Mouse (Mus musculus): ENCODE results near the gene Parg. TPM values are rescaled to one million over a fixed set of nuclear protein-coding genes. Genes with fewer than 3 reads are reported as not detected.
A peak's percentile ranks its signal among the peaks of the same experiment; 100 is the strongest.

Gene Parg
- total RNA-seq, 2 experiments from 2014 or later: 48.1 to 102 TPM

GRCm38 (mm10) chr14:32311381-32312035 is 109.8 kb downstream of the Parg start:
- no peak for ATAC-seq (replicated peaks; ENCODE audit: poor library complexity)

DNA sequence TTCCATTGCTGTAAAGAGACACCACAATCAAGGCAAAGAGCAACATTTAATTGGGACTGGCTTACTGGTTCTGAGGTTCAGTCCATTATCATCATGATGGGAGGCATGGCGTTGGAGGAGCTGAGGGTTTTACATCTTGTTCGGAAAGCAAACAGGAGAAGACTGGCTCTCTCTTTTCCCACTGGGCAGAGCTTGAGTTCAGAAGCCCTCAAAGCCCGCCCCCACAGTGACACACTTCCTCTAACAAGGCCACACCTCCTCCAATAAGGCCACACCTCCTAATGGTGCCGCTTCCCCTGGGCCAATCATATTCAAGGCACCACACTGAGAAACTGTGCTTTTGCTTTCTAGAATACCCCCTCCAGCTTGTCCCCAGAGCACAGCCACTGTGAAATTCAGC is 116.1 kb downstream of the Parg start:
- no peak for ATAC-seq (replicated peaks; ENCODE audit: poor library complexity)

- ATAC-seq (replicated peaks; ENCODE audit: poor library complexity): peak; percentile 99
Measured at GRCm38 (mm10) chr14:32321732-32322685, 120.3 kb downstream of the Parg start, which contains the start of gene Ogdhl. Gene Ogdhl (plus strand): TSS chr14:32322019.

DNA sequence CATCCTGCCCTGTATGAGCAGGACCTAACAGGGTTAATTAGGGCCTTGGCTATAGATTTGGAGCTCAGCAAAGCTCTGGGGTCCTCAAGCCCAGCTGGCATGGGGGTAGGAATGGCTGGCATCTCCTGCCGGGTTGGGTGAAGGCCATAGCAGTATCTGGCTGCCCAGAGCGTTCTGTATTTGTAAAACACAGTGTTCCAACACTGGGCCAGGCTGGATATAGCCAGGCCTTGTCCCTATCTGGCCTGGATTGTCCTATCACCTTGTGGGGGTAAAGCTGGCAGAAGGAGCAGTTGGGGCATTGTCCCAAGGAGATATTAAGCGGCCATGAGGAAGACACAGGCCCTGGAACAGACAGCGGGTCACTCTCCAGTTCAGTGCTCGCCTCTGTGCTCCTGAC is 121.5 kb downstream of the Parg start:
- ATAC-seq (replicated peaks; ENCODE audit: poor library complexity): no peak

GRCm38 (mm10) chr14:32327366-32327765 is 125.6 kb downstream of the Parg start:
- ATAC-seq (replicated peaks; ENCODE audit: poor library complexity): no peak

GRCm38 (mm10) chr14:32332515-32333445 is 131.0 kb downstream of the Parg start:
- no peak for ATAC-seq (replicated peaks; ENCODE audit: poor library complexity)

DNA sequence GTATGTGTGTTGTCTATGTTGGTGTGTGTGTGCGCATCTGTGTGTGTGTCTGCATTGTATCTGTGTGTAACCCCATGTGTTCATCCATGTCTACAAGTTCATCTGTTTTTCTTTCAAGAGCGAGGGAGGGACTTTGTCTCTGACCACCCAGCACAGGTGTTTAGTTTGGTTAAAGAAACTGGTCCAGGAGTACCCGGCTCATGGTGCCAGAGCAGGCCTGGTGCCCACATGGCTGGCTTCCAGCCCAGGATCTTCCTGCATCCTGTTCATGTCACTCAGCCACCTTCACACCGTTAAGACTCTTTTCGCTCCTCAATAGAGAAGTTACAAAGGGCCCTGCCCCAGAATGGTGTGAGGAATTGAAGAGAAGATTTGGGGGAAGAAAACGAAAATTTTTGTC is 134.3 kb downstream of the Parg start:
- ATAC-seq (replicated peaks; ENCODE audit: poor library complexity): no peak

GRCm38 (mm10) chr14:32336547-32336946 is 134.8 kb downstream of the Parg start:
- no peak for ATAC-seq (replicated peaks; ENCODE audit: poor library complexity)

- ATAC-seq (replicated peaks; ENCODE audit: poor library complexity): no peak
Measured at GRCm38 (mm10) chr14:32341823-32342222, 140.1 kb downstream of the Parg start.

DNA sequence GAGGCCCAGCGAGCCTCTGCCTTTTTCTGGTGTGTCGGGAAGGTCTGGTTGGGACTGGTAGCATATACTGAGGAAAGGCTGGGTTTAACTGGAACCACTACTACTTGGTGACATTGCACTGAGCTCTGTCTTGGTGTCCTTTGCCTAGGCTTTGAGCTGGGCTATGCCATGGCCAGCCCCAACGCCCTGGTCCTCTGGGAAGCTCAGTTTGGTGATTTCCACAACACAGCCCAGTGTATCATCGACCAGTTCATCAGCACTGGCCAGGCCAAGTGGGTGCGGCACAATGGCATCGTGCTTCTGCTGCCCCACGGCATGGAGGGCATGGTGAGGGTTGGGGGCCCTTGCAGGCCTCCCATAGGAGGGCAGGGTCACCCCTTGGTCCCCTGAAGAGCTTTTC is 142.4 kb downstream of the Parg start:
- no peak for ATAC-seq (replicated peaks; ENCODE audit: poor library complexity)

- ATAC-seq (replicated peaks; ENCODE audit: poor library complexity): no peak
Measured at GRCm38 (mm10) chr14:32344694-32345093, 142.9 kb downstream of the Parg start.

Other genes with a start within 250 kb of the Parg start
- not detected in 2 replicates for gene Galnt15, start 173.0 kb upstream of the Parg start, total RNA-seq (2015)
- gene Galnt15, start 173.0 kb upstream of the Parg start, total RNA-seq (2017): not detected in 2 replicates
- gene Oxnad1, start 116.6 kb upstream of the Parg start, total RNA-seq (2015): 8.3 and 14.9 TPM in 2 replicates
- gene Oxnad1, start 116.6 kb upstream of the Parg start, total RNA-seq (2017): 36.2 and 45.2 TPM in 2 replicates
- 88.0 and 117 TPM in 2 replicates for gene Dph3, start 116.2 kb upstream of the Parg start, total RNA-seq (2015)
- gene Dph3, start 116.2 kb upstream of the Parg start, total RNA-seq (2017): 41.2 and 67.5 TPM in 2 replicates
- gene Msmb, start 59.9 kb upstream of the Parg start, total RNA-seq (2015): not detected in 2 replicates
- gene Msmb, start 59.9 kb upstream of the Parg start, total RNA-seq (2017): not detected in 2 replicates
- gene Ncoa4, start 42.1 kb upstream of the Parg start, total RNA-seq (2015): 245 and 252 TPM in 2 replicates
- gene Ncoa4, start 42.1 kb upstream of the Parg start, total RNA-seq (2017): 194 and 212 TPM in 2 replicates
- 237 and 249 TPM in 2 replicates for gene Timm23, start 51 bp upstream of the Parg start, total RNA-seq (2015)
- gene Timm23, start 51 bp upstream of the Parg start, total RNA-seq (2017): 159 and 183 TPM in 2 replicates
- gene Ogdhl, start 120.1 kb downstream of the Parg start, total RNA-seq (2015): not detected in 2 replicates
- gene Ogdhl, start 120.1 kb downstream of the Parg start, total RNA-seq (2017): not detected in 2 replicates
- gene 1700024G13Rik, start 186.4 kb downstream of the Parg start, total RNA-seq (2015): not detected in 2 replicates
- not detected in 2 replicates for gene 1700024G13Rik, start 186.4 kb downstream of the Parg start, total RNA-seq (2017)

Data from megakaryocyte progenitor cell, adult 5-6 weeks (primary cell).